Mouse (Mus musculus) embryonic fibroblast, embryonic 13.5 days (primary cell): ENCODE measurements around the gene Ccn5.

Source experiments
- CTCF ChIP-seq: IDR thresholded peaks from 2 replicates; pipeline ENCODE4 v1.5.1; 2011; ENCODE audit warnings: mild to moderate bottlenecking, control low read depth, low read length, moderate library complexity, borderline replicate concordance; ENCODE audit not compliant: insufficient read depth
- POLR2A ChIP-seq: IDR thresholded peaks from 2 replicates; pipeline ENCODE4 v1.6.1; 2011; ENCODE audit warnings: low read depth, mild to moderate bottlenecking, control low read depth, low read length, moderate library complexity

DNA sequence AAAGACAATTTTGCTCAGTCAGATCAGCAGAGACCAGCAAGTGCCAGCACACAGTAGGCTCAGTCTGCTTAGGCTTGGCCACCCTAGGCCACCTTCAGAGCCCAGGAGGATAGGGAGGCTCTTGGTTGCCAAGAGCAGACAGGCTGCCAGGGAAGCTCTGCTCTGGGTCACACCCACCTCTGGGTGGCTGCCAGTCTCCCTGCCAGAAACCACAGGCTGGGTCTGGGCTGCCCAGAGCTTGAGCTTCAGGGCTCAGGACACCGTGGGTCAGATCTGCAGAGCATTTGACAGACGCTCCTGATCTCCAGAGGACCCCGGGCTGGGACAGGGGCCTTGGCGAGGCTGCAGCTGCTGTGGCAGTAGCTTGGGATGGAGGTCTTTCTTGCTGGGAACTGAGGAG lies at the start of gene Ccn5:
- peak; percentile 62; the same call in 1 of the 2 replicates for TF ChIP-seq POLR2A
- no peak for TF ChIP-seq CTCF
